Mouse (Mus musculus) lung, postnatal 36 days (tissue): ENCODE measurements at regions not wholly inside any gene's neighbourhood (a gene's known extent, or its start where the extent isn't known, plus 50 kb on each side); places are given as distances from the start of the nearest gene placed in this dataset.
A peak's percentile ranks its signal among the peaks of the same experiment; 100 is the strongest.

Experiments used
- DNase-seq: peaks from one replicate; pipeline ENCODE4 v3.0.0; 2022; ENCODE audit warnings: mixed read lengths

GRCm38 (mm10) chr1:88813200-88813599, 111.2 kb upstream of the Arl4c start:
- DNase-seq = no peak

DNA sequence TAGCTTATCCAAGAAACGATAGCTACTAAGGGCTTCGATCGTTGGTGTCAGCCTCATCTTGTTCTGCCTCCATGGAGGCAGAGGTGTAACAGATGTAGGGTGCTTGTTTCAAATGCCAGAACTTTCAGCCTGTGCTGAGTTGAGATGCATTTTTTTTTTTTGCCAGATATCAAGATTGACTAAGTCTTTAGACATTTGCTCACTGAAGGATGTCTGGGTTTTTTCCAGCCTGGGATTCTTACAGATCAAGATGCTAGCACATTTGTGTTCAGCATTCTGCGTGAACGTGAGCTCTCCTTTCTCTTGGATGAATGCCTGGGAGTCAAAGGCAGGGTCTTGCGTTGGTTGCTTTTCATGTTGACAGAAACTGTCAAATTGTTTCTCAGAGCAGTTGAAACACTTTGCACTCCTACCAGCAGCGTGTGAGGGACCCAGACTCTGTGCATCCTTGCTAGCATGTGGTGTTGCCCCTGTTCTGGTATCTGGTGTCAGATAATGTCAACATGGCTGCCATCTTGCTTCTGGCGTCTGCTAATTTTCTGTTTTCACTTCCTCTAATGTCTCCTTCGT, 114.4 kb upstream of the Arl4c start:
- DNase-seq = no peak

DNA sequence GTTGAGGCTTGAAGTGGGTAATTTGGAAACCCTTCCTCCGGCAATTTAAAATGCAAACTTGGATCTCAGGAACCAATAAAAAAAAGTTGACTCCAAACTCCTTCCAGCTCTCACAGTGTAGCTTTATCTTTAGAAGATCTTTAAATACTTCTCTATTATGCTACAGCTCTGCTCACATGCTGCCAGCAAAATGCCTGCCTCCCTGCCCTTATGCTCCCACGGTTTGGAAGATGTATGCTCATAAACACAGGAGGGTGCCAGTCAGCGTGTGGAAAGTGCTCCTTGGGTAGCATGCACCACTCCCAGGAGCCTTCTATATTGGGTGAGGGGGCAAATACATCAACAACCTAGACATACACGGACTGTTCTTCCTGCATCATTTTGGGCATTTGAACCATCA, 123.2 kb upstream of the Arl4c start:
- no peak for DNase-seq

- no peak for DNase-seq
Measured at GRCm38 (mm10) chr1:88838661-88839274, 136.7 kb upstream of the Arl4c start.

DNA sequence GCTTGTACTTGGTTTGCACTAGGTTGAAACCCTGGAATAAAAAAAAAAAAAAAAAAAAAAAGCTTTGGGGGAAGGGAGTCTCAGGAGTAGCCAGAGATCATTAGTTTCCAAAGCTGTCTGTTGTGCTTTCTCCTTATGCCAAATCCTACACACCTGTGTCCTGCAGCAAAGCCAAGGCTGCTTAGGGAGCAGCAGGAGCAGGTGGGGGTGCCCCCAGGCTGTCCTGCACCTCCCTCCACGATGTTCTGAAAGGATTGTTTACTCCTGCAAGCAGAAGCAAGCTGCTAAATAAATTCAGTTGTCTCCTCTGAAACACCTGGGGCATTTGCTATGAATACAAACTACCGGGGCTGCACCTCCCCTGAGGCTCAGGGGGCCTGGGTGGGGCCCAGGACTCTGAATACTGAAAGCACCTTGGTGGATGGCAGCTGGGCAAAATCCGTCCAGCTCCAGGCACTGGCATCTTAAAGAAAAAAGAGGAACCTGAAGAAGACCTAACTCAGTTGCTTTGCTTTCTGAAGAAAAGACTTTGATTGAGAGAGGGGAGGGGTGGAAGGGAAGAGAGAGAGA, 137.5 kb upstream of the Arl4c start:
- no peak for DNase-seq

DNA sequence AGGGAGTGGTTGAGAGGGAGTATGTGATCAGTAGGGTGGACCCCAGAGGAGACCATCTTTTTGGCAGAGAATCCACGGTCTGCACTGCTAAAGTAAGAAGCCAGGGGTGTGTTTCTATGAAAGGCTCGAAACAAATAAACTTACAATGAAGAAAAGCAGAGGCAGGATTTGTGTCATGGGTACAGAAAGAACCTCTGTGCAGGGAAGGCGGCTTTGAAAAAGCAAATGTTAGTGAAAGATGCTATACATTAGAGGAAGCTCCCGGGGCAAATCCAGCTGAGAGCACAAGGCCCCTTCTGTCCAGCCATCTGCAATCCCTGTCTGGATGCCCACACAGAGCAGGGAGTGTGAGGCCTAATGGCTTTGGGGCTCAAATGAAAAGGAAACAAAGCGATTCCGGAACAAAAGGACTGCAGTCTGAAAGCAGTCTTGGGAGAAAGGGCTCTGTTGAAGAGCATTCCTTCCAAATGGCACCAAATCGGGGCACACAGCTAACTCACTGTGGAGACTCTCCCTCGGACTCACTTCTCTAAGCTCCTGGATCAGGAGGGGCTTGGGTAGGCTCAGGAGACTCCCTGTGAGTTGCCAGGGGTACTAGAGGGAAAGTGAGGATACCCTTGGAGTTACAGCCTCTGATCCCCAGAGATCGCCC, 138.1 kb upstream of the Arl4c start:
- DNase-seq = no peak

GRCm38 (mm10) chr1:88840991-88841592, 139.1 kb upstream of the Arl4c start:
- no peak for DNase-seq

DNA sequence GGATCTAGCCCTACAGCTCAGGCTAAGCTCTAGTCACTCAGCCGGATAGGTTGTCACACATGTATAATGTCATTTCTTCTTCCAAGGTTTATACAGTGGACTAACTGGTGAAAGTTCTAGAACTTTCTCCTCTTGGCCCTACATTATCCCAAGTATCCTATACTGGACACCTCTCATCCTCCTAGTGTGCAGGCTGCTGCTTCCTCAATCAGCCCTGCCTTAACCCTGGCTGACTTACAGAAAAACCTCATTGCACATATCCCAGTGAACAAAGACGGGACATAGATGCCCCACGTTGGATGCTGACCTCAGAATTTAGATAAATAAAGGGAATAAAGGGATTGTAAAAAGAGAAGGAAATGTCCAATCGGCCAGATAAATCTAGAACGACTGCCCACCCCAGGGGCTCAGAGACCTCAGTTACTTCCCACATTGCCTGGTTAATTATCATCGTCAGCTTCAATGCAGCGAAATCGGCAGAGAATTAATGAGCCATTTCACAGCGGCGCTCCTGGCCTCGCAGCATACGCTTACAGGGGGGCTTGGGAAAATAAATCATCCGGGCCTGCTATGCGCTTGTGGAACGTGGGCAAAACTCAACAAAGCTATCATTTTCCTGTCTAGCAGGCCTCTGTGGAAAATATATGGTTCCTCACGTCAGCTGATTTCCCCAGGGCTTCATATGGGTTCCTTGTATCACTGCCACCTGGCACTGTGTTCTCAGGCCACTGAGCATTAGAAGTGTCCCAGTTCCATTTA, 145.5 kb upstream of the Arl4c start:
- DNase-seq = no peak

GRCm38 (mm10) chr1:88848246-88848645, 146.2 kb upstream of the Arl4c start:
- no peak for DNase-seq

DNA sequence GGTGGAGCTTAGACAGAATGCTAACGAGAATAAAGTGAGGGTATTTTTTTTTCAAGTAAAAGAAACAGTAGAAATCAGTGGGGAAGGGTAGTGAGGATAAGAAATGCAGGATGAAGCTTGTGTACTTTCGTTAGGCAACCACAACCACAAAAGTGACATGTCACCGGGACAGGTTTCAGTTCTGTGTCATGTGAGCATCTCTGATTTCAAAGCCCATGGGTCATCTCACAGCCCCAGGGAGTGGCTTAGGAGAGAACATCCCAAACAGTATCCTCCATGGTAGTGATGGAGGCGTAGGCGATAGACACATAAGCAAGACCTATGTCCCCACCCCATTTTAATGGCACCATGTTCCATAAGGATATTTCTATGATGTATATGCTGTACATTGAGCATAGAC, 147.4 kb upstream of the Arl4c start:
- DNase-seq = no peak

- DNase-seq = no peak
Measured at GRCm38 (mm10) chr1:88851931-88852330, 149.9 kb upstream of the Arl4c start.

DNA sequence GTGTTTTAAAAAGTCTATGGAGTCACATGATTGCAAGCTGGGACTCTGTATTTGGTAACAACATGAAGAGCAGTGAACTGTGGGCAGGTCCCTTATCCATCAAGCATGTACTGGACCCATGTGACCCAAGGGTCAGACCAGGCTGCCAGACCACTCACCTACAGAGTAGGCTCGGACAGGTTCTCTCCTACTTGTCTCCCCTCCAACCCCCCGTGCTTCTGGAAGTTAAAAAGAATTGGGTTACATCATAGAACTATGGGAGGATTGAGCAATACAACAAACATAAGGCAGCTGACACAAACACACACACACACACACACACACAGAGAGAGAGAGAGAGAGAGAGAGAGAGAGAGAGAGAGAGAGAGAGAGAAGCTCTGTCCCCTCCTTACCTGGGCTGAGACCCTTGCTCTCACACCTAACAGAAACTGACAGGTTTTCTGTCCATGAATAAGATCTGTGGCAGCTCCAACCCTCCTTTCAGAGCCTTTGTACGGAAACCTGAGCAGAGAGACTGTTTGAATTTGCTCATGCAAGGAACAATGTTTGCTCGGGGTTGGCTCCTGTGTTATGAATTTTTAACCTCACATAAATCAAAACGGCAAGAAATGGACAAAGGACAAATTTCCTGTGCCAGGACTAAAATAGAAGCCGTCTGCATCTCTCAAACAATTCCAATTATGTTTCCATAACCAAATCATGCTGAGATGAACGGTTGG, 159.0 kb upstream of the Arl4c start:
- DNase-seq = peak; percentile 10

- no peak for DNase-seq
Measured at GRCm38 (mm10) chr1:88861590-88861935, 159.5 kb upstream of the Arl4c start.

GRCm38 (mm10) chr1:88865436-88865835, 163.4 kb upstream of the Arl4c start:
- no peak for DNase-seq

GRCm38 (mm10) chr1:88866571-88866970, 164.6 kb upstream of the Arl4c start:
- no peak for DNase-seq

- DNase-seq = no peak
Measured at GRCm38 (mm10) chr1:88867138-88867537, 165.1 kb upstream of the Arl4c start.

- DNase-seq = no peak
Measured at GRCm38 (mm10) chr1:88869885-88870284, 167.9 kb upstream of the Arl4c start.

DNA sequence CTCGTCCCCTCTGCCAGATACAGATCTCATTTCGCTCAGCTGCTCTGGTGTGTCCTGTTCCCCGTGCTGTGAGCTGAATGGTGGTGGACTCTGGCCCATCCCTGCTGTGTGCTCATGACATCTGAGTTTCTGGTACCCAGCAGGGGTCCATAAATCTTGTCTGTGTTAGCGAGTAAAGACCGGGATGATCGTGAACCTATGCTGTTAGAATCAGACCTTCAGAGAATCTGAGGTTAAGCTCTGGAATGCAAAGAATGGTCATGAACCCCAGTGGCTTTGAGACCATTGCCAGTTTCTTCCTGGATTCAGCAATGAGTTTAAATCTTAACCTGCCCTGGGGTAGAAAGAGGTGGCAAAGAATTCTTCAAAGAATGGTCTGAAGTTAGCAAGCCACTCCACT, 173.3 kb upstream of the Arl4c start:
- no peak for DNase-seq

DNA sequence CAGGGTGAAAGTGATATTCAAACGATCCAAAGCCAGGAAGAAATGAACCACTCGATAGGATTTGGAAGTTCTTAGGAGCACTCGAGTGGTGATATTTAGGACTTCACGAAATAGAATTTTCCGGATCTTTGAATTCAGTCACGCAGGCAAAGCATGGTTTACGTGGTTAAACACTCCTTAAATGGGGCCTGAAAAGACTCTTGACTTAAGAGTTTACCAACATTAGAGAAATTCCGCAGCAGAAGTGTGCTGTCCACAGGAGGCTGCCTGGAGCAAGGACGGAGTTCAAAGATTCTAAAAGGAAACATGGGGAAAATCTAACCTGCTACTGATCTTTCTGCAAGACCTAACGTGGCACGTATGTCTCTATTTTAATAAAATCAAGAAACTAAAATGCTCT, 175.4 kb upstream of the Arl4c start:
- peak; percentile 12 for DNase-seq

DNA sequence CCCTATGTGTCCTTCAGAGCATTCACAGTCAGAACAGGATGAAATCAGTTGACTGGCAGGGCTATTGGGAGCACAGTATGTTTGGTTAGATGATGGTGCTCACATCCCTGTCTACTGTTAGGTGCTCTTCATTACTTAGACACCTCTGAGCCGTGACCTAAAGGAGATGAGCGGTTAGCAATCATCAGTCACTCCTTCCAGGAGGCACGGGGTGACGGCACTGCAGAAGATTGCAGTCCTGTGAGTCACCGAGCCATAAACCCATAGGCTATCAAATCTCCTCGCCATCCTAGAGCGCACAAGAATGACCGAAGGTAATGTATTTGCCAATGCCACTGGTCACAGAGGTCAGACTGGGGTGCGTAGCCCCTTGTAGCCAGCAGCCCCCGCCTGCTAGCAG, 176.8 kb upstream of the Arl4c start:
- no peak for DNase-seq

DNA sequence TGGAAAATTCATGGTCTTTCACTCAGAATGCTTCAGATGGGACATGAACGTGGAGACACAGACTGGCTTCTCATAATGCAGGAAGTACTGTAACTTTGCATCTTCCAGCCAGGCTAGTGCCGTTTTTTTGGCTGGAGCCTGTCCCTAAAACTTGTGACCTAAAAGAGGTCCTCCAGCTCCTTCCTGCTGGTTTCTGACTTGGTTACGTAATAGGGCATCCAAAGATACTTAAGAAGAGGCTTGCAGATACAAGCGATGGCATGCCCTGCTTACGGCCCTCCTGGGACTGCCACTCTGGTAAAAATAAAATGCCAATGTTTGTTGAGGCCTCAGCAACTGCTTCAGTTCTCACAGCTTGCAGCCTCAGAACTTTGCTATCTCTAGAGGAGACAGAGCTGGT, 177.3 kb upstream of the Arl4c start:
- no peak for DNase-seq

GRCm38 (mm10) chr1:88891041-88891440, 179.2 kb upstream of the Sh3bp4 start:
- DNase-seq = no peak

DNA sequence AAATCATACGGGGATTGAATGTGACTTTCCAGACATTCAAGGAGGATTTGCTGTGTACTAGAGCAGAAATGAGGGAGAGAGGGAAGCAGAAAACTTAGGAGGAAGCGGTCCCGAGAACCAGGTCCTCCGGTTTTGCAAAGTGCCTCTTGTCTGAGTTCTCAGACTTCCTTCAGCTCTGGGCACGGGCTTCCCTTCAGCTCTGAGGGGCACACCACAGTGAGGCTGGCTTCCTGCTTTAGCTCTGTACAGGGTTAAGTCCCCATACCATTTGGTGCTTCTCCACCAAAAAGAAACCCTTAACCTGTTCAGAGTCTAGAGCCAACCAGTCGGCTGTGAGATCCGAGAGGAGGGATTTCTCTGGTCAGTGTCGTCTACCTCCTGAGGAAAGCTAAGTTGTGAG, 167.8 kb upstream of the Sh3bp4 start:
- no peak for DNase-seq
